14 mouse cellular contexts compared by ENCODE assay signal in the genomic region with DNA sequence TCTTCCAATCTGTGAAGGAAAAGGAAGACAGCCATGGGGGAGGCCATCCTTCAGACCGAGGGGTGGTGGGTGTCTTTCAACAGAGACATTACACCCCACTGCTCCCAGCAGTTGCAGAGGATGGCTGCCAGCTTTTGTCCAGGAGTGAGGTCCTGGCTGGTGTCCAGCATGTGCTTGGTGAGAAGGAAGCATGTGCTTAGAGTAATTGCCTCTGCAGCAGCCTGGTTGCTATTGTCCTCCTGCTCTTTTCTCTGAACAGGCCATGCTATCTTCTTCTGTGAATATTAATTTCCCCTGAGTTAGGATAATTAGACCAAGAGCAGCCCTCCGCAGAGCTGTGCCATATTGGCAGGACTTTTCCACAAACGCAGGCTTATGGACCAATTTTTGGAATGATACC.
DNase-seq lines count a peak whose midpoint lies in the region; ATAC-seq and TF ChIP-seq lines count a peak whose summit lies in the region.
"Had no signal": no experiment of that assay in that cellular context is flagged by ENCODE, and none has a peak within 500 bp of the region (broad histone marks: within the 10 kb centered on the region; RNA-seq: fewer than 3 reads in every experiment).

No protein-coding gene starts in this region.

- no peaks in the 10 kb centered on the region for H3K9me3 ChIP-seq in forebrain, embryonic 12.5 days
- H3K9me3 ChIP-seq in forebrain, embryonic 11.5 days (ENCODE audit: control insufficient read depth, low read length): no peaks in the 10 kb centered on the region
- H3K9me3 ChIP-seq in kidney, embryonic 14.5 days (ENCODE audit: control insufficient read depth, low read length): no peaks in the 10 kb centered on the region
- H3K9me3 ChIP-seq in hindbrain, postnatal 0 days (ENCODE audit: low read length): no peaks in the 10 kb centered on the region
- H3K9me3 ChIP-seq: intestine, embryonic 15.5 days; neural tube, embryonic 13.5 days had no signal

- H3K4me1 ChIP-seq in forebrain, embryonic 12.5 days: 0 out of 2 replicates have a peak, but pooled peaks cover 3% of the 10 kb centered on the region
- H3K4me1 ChIP-seq in forebrain, embryonic 11.5 days (replicated peaks; ENCODE audit: control insufficient read depth, insufficient read depth, low read length): no peaks in the 10 kb centered on the region
- no peaks in the 10 kb centered on the region for H3K4me1 ChIP-seq in kidney, embryonic 14.5 days (ENCODE audit: control insufficient read depth, insufficient read depth, low read length)
- peaks cover 8% of the 10 kb centered on the region; the same call in 1 of the 2 replicates for H3K4me1 ChIP-seq in hindbrain, postnatal 0 days (ENCODE audit: insufficient read depth, low read length)
- H3K4me1 ChIP-seq: intestine, embryonic 15.5 days; megakaryocyte, embryonic 14.5 days had no signal

- no peaks in the 10 kb centered on the region for H3K36me3 ChIP-seq in forebrain, embryonic 12.5 days (replicated peaks)
- no peaks in the 10 kb centered on the region for H3K36me3 ChIP-seq in forebrain, embryonic 11.5 days (ENCODE audit: control insufficient read depth, insufficient read depth, low read length)
- H3K36me3 ChIP-seq in kidney, embryonic 14.5 days (ENCODE audit: control insufficient read depth, insufficient read depth, low read length): no peaks in the 10 kb centered on the region
- no peaks in the 10 kb centered on the region for H3K36me3 ChIP-seq in hindbrain, postnatal 0 days (ENCODE audit: insufficient read depth, low read length)
- H3K36me3 ChIP-seq: intestine, embryonic 15.5 days; neural tube, embryonic 13.5 days had no signal

- TF ChIP-seq CTCF in hindbrain, postnatal 0 days (IDR thresholded peaks at IDR 0.05; ENCODE audit: low read depth): no peak

- no peak for DNase-seq in forebrain, embryonic 11.5 days (ENCODE audit: low spot score)
- peak; percentile 14 for DNase-seq in kidney, postnatal 14 days
- DNase-seq in ovary, postnatal 10 days (ENCODE audit: low spot score): peak; percentile 7
- no peak for DNase-seq in ovary, adult 18-20 months (ENCODE audit: low spot score)
- DNase-seq in hindbrain, postnatal 0 days (ENCODE audit: low spot score): peak; percentile 66
- no peak for DNase-seq in spleen, postnatal 14 days (ENCODE audit: low spot score in 2 of 2)
- DNase-seq: thymus, postnatal 25 days had no signal

- H3K27me3 ChIP-seq in forebrain, embryonic 12.5 days: no peaks in the 10 kb centered on the region
- H3K27me3 ChIP-seq in forebrain, embryonic 11.5 days (ENCODE audit: control insufficient read depth, insufficient read depth, low read length): no peaks in the 10 kb centered on the region
- no peaks in the 10 kb centered on the region for H3K27me3 ChIP-seq in kidney, embryonic 14.5 days (ENCODE audit: control insufficient read depth, insufficient read depth, low read length)
- H3K27me3 ChIP-seq in hindbrain, postnatal 0 days (ENCODE audit: insufficient read depth, low read length): peaks cover 3% of the 10 kb centered on the region; the same call in 1 of the 2 replicates
- H3K27me3 ChIP-seq: intestine, embryonic 15.5 days; megakaryocyte, embryonic 14.5 days; neural tube, embryonic 13.5 days had no signal

- H3K27ac ChIP-seq in forebrain, embryonic 12.5 days: no peak overlapping the region
- H3K27ac ChIP-seq in forebrain, embryonic 11.5 days (ENCODE audit: low read depth, low read length): no peak overlapping the region
- no peak overlapping the region for H3K27ac ChIP-seq in kidney, embryonic 14.5 days (ENCODE audit: low read depth, low read length)
- no peak overlapping the region for H3K27ac ChIP-seq in hindbrain, postnatal 0 days
- H3K27ac ChIP-seq: intestine, embryonic 15.5 days; left cerebral cortex, adult 2 months; liver, embryonic 14.5 days; neural tube, embryonic 13.5 days had no signal

- H3K4me2 ChIP-seq in forebrain, embryonic 12.5 days: no peak overlapping the region
- H3K4me2 ChIP-seq in forebrain, embryonic 11.5 days (ENCODE audit: low read depth, low read length, severe bottlenecking): no peak overlapping the region
- no peak overlapping the region for H3K4me2 ChIP-seq in kidney, embryonic 14.5 days (replicated peaks; ENCODE audit: low read depth, low read length)
- H3K4me2 ChIP-seq in hindbrain, postnatal 0 days (ENCODE audit: low read depth, low read length): no peak overlapping the region
- H3K4me2 ChIP-seq: intestine, embryonic 15.5 days; neural tube, embryonic 13.5 days had no signal

- no peak overlapping the region for H3K9ac ChIP-seq in forebrain, embryonic 12.5 days
- H3K9ac ChIP-seq in forebrain, embryonic 11.5 days (ENCODE audit: low read length): no peak overlapping the region
- H3K9ac ChIP-seq in kidney, embryonic 14.5 days (ENCODE audit: low read depth, low read length): no peak overlapping the region
- no peak overlapping the region for H3K9ac ChIP-seq in hindbrain, postnatal 0 days (replicated peaks; ENCODE audit: low read length)
- H3K9ac ChIP-seq: intestine, embryonic 15.5 days; liver, embryonic 14.5 days; neural tube, embryonic 13.5 days had no signal

- 57% methylated on average over 3 of the region's 3 CpGs for WGBS in forebrain, embryonic 12.5 days
- whole genome bisulfite sequencing in forebrain, embryonic 11.5 days: 88% methylated on average over 3 of the region's 3 CpGs
- WGBS in kidney, embryonic 14.5 days: 89% methylated on average over 3 of the region's 3 CpGs
- 41% methylated on average over 3 of the region's 3 CpGs for WGBS in hindbrain, postnatal 0 days

- peak; percentile 14; the same call in 1 of the 2 replicates for ATAC-seq in forebrain, embryonic 12.5 days (ENCODE audit: low FRiP score)
- ATAC-seq in forebrain, embryonic 11.5 days (replicated peaks; ENCODE audit: low FRiP score): no peak
- no peak for ATAC-seq in kidney, embryonic 14.5 days (ENCODE audit: low FRiP score, low TSS enrichment)
- ATAC-seq in hindbrain, postnatal 0 days: peak; percentile 79
- ATAC-seq: intestine, embryonic 15.5 days had no signal

- no peak overlapping the region for H3K4me3 ChIP-seq in forebrain, embryonic 12.5 days (replicated peaks)
- H3K4me3 ChIP-seq in forebrain, embryonic 11.5 days (ENCODE audit: low read depth, low read length): no peak overlapping the region
- no peak overlapping the region for H3K4me3 ChIP-seq in kidney, embryonic 14.5 days (ENCODE audit: low read length)
- H3K4me3 ChIP-seq in hindbrain, postnatal 0 days (ENCODE audit: low read length): no peak overlapping the region
- H3K4me3 ChIP-seq: intestine, embryonic 15.5 days; left cerebral cortex, adult 2 months; megakaryocyte, embryonic 14.5 days; neural tube, embryonic 13.5 days had no signal

Comparison
In these comparisons a context has a peak if more than half of its experiments do, and no peak if none do; other contexts are left out.
1. ATAC-seq: peak in forebrain, embryonic 12.5 days (single experiment) and hindbrain, postnatal 0 days (single experiment); none in forebrain, embryonic 11.5 days (single experiment) and kidney, embryonic 14.5 days (single experiment).
2. DNase-seq: peak in kidney, postnatal 14 days (single experiment), ovary, postnatal 10 days (single experiment) and hindbrain, postnatal 0 days (single experiment); none in forebrain, embryonic 11.5 days (single experiment), ovary, adult 18-20 months (single experiment) and spleen, postnatal 14 days (0 of 2).